Mouse (Mus musculus): ENCODE results near the gene Grik1.

Grik1 gene

GRCm38 (mm10) chr16:88290132-88290772 is at the start of gene Grik1:
Gene Grik1, minus strand, starts transcription at chr16:88290265.
- no peak for DNase-seq

GRCm38 (mm10) chr16:88294209-88294608 is 4.1 kb upstream of the Grik1 start:
- DNase-seq = no peak

GRCm38 (mm10) chr16:88289421-88290081 is 514 bp downstream of the Grik1 start:
- no peak for DNase-seq

GRCm38 (mm10) chr16:88258407-88258806 is 31.7 kb downstream of the Grik1 start:
- no peak for DNase-seq

GRCm38 (mm10) chr16:88257072-88257471 is 33.0 kb downstream of the Grik1 start:
- DNase-seq = no peak

GRCm38 (mm10) chr16:88256101-88256500 is 34.0 kb downstream of the Grik1 start:
- no peak for DNase-seq

GRCm38 (mm10) chr16:88252676-88253075 is 37.4 kb downstream of the Grik1 start:
- DNase-seq = no peak

- no peak for DNase-seq
These were observed 39.0 kb downstream of the Grik1 start for GRCm38 (mm10) chr16:88251049-88251448.

GRCm38 (mm10) chr16:88249825-88250224 is 40.2 kb downstream of the Grik1 start:
- no peak for DNase-seq

GRCm38 (mm10) chr16:88247586-88247985 is 42.5 kb downstream of the Grik1 start:
- DNase-seq = no peak

- no peak for DNase-seq
These were observed 45.4 kb downstream of the Grik1 start for GRCm38 (mm10) chr16:88244658-88245057.

- no peak for DNase-seq
These were observed 64.4 kb downstream of the Grik1 start for GRCm38 (mm10) chr16:88225616-88226015.

GRCm38 (mm10) chr16:88221932-88222331 is 68.1 kb downstream of the Grik1 start:
- no peak for DNase-seq

- no peak for DNase-seq
These were observed 77.5 kb downstream of the Grik1 start for GRCm38 (mm10) chr16:88212531-88212930.

- no peak for DNase-seq
These were observed 78.2 kb downstream of the Grik1 start for GRCm38 (mm10) chr16:88211852-88212251.

GRCm38 (mm10) chr16:88204400-88204799 is 85.7 kb downstream of the Grik1 start:
- peak; percentile 61 to 73 for DNase-seq

GRCm38 (mm10) chr16:88203985-88204384 is 86.1 kb downstream of the Grik1 start:
- DNase-seq = no peak

GRCm38 (mm10) chr16:88187433-88188037 is 102.5 kb downstream of the Grik1 start:
- no peak for DNase-seq

- DNase-seq = no peak
These were observed 111.3 kb downstream of the Grik1 start for GRCm38 (mm10) chr16:88178813-88179212.

GRCm38 (mm10) chr16:88177364-88177763 is 112.7 kb downstream of the Grik1 start:
- DNase-seq = no peak

- DNase-seq = no peak
These were observed 115.9 kb downstream of the Grik1 start for GRCm38 (mm10) chr16:88174083-88174721.

- no peak for DNase-seq
These were observed 123.5 kb downstream of the Grik1 start for GRCm38 (mm10) chr16:88166547-88166946.

- DNase-seq = no peak
These were observed 147.5 kb downstream of the Grik1 start for GRCm38 (mm10) chr16:88142574-88142973.

- DNase-seq = no peak
These were observed 147.9 kb downstream of the Grik1 start for GRCm38 (mm10) chr16:88142136-88142535.
